Mouse (Mus musculus) left cerebral cortex, adult 11 months (tissue): ENCODE data around the gene Slc9a8.

ENCODE experiments used
- DNase-seq: peaks from one replicate; pipeline ENCODE4 v3.0.0; 2022; ENCODE audit warnings: low spot score

Slc9a8 gene

GRCm38 (mm10) chr2:167483827-167484410 lies 62.4 kb downstream of the Slc9a8 start:
- no peak for DNase-seq

GRCm38 (mm10) chr2:167484932-167485331 lies 63.4 kb downstream of the Slc9a8 start:
- DNase-seq: no peak

GRCm38 (mm10) chr2:167485501-167486377 lies 64.2 kb downstream of the Slc9a8 start:
- no peak for DNase-seq

- DNase-seq: no peak
Measured at GRCm38 (mm10) chr2:167486573-167486972, 65.1 kb downstream of the Slc9a8 start.

- DNase-seq: no peak
Measured at GRCm38 (mm10) chr2:167487551-167487950, 66.0 kb downstream of the Slc9a8 start.

- no peak for DNase-seq
Measured at GRCm38 (mm10) chr2:167487994-167488393, 66.5 kb downstream of the Slc9a8 start.

GRCm38 (mm10) chr2:167490813-167491525 lies 69.5 kb downstream of the Slc9a8 start:
- peak; percentile 73 for DNase-seq

GRCm38 (mm10) chr2:167491757-167492708 lies 70.5 kb downstream of the Slc9a8 start, which contains the start of gene Rnf114:
Gene Rnf114 (plus strand): TSS chr2:167492645.
- DNase-seq: no peak

GRCm38 (mm10) chr2:167492713-167493636 lies 71.5 kb downstream of the Slc9a8 start, which contains the start of gene Spata2:
Gene Spata2 (minus strand): TSS chr2:167492887.
- DNase-seq: peak; percentile 87

GRCm38 (mm10) chr2:167496437-167496836 lies 74.9 kb downstream of the Slc9a8 start:
- no peak for DNase-seq

- DNase-seq: no peak
Measured at GRCm38 (mm10) chr2:167497272-167497671, 75.8 kb downstream of the Slc9a8 start.

GRCm38 (mm10) chr2:167502554-167503252 lies 81.2 kb downstream of the Slc9a8 start:
- no peak for DNase-seq

GRCm38 (mm10) chr2:167503253-167503895 lies 81.9 kb downstream of the Slc9a8 start:
- DNase-seq: no peak

GRCm38 (mm10) chr2:167503896-167504349 lies 82.4 kb downstream of the Slc9a8 start:
- no peak for DNase-seq

- no peak for DNase-seq
Measured at GRCm38 (mm10) chr2:167505127-167505526, 83.6 kb downstream of the Slc9a8 start.

GRCm38 (mm10) chr2:167506546-167507260 lies 85.2 kb downstream of the Slc9a8 start:
- DNase-seq: no peak

GRCm38 (mm10) chr2:167507719-167508385 lies 86.3 kb downstream of the Slc9a8 start:
- no peak for DNase-seq

- no peak for DNase-seq
Measured at GRCm38 (mm10) chr2:167508569-167508968, 87.1 kb downstream of the Slc9a8 start.
